Mouse (Mus musculus) liver, embryonic 14.5 days (tissue): ENCODE results near the gene Tspo.

ENCODE experiments used
- CTCF ChIP-seq: IDR thresholded peaks from 2 replicates; pipeline ENCODE4 v1.5.1; 2016; ENCODE audit warnings: antibody characterized with exemption, low read depth, control low read depth
- EP300 ChIP-seq: IDR thresholded peaks from 2 replicates; pipeline ENCODE4 v1.6.1; 2016; ENCODE audit warnings: antibody characterized with exemption, low read depth

DNA sequence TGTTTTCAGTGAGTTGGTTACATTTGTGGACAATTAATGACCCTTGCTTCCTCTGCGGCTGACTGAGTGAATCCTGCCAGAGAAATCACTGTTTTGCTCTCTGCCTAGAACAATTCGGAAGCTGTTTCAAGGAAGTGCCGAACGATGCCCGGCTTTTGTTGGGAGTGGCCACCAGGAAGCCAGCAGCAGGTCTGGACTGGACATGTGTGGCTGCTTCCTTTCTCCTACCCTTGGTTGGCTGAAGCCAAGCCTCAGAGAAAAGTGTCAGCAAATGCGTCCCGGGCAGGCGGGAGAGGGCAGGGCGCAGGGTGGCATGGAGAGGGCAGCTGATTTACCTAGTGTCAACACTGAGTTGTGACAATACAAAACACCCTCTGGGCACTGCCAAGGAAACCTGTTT lies 33.2 kb upstream of the Tspo start:
- TF ChIP-seq EP300, result no peak
- TF ChIP-seq CTCF, result no peak
